Mouse (Mus musculus) right cerebral cortex, postnatal 10 days (tissue): ENCODE data around the gene B2m.

Experiments
- DNase-seq, 2 experiments: peaks; one replicate each; pipeline ENCODE4 v3.0.0; 2021; ENCODE audit warnings: low spot score in 2 of 2

B2m gene

GRCm38 (mm10) chr2:122149716-122150115 is 2.2 kb downstream of the B2m start:
- DNase-seq = no peak

DNA sequence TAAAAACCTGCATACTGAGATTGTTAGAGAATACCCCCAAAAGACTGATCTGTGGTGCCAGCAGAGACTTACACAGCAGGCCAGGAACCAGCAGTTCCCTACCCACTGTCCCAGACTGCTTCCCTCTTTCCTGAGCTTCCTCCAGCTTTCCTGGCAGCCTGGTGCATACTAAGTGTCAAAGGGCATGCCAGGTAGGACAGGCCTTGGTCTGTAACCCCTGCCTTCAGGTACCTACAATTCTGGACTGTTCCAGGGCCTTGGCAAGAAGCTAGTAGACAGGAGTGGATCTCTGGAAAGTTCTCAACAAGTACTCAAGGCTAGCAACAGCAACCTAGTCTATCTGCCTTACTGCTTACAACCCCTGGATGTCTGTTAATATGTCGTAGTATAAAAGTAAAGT is 3.7 kb downstream of the B2m start:
- no peak for DNase-seq

GRCm38 (mm10) chr2:122152850-122153249 is 5.4 kb downstream of the B2m start:
- no peak for DNase-seq

DNA sequence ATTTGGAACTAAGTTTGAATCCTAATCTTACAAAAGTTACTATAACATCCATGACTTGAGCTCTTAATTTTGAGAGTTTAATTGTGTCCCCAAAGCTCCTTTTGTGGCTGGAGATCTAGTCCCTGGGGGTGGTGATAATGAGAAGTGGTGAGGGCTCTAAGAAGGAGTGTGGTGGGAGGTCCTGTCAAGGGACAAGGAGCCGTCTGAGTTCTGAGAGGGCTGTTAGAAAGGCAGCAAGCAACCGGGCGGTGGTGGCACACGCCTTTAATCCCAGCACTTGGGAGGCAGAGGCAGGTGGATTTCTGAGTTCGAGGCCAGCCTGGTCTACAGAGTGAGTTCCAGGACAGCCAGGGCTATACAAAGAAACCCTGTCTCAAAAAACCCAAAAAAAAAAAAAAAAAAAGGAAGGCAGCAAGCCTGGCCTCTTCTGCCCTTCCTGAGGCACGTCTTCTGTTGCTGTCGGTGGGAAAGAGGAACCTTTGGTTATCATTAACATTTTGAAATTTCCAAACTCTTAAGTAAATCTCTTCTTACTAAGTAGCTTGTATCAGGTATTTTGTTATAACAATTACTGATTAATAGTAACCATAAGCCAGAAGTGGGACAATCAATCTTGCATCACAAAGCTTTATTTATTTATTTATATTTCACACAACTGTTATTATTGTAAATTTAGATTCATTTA is 6.3 kb downstream of the B2m start:
- DNase-seq = no peak

DNA sequence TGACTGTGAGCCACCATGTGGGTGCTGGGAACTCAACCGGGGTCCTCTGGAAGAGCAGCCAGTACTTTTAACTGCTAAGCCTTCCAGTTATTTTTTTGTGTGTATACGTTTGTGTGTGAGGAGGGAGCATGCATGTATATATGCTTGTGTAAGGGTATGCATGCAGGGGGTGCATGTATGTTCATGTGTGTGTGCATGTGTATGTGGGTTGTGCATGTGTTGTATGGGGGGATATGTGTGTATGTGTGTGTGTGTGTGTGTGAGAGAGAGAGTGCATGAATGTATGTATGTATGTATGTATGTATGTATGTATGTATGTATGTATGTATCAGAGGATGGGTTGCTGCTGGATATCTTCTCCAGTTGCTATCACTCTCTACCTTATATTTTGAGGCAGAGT is 7.0 kb downstream of the B2m start:
- no peak for DNase-seq

DNA sequence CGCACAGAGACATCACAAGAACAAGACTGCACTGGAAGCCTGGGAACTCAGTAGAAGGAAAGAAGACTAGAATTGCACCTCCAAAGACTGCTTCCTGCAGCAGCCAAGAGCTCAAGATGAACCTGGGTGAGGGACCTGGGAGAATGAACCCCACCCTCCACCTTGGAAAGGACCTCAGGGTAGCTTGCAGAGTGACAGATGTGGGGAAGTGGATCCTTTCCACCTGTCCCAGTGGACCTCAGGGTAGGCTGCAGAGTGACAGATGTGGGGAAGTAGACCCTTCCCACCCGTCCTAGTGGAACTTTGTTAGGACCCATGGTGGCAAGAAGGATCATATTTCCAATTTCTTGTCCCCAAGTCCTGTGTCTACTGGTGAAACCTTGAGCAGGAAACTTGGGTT is 7.8 kb downstream of the B2m start:
- no peak for DNase-seq

- DNase-seq = no peak
These were observed 8.7 kb downstream of the B2m start for GRCm38 (mm10) chr2:122156051-122156700.

GRCm38 (mm10) chr2:122157561-122157960 is 10.1 kb downstream of the B2m start:
- no peak for DNase-seq

- no peak for DNase-seq
These were observed 10.9 kb downstream of the B2m start for GRCm38 (mm10) chr2:122158362-122158802.

DNA sequence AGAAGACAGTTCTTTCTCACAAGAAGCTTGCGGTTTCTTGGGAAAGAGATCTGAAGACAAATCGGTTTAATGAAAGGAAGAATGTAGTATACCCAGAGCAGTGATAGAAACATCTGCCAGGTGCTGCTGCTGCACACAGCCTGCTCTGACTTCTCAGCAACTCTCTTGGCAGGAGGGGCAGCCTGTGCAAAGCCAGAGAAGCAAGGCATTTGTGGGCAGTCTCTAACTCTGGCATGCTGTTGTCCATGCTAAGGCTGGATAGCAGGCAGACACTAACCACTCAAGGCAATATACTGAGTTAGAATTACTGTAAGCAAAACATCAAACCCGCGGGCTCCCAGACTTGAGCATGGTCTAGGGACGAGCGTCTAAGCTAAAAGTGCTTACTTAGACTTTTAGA is 12.2 kb downstream of the B2m start:
- no peak for DNase-seq

DNA sequence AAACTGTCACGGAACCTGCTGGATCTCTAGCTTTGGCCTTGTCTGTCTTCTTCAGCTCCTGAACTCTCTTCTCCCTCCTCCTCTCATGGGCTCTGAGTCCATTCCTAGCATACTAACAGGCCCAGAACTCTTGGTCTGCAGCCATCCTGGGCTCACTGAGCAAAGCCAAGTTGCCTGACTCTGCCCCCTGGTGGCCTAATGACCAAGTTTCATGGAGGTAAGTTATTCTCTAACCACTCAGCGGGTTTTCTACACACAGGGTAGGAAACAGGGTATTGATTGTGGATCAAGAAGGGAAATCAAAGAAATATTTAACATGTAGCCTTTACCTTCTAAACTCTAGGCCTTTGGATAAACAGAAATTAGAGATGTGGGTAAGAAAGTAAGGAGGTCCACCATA is 13.2 kb downstream of the B2m start, which contains the start of gene Trim69:
Trim69 (plus strand) TSS at position 21 of the 400 bp plus-strand sequence.
- DNase-seq = peak; percentile 71 to 82

GRCm38 (mm10) chr2:122161542-122161941 is 14.1 kb downstream of the B2m start:
- no peak for DNase-seq

GRCm38 (mm10) chr2:122162529-122162928 is 15.0 kb downstream of the B2m start:
- DNase-seq = no peak

DNA sequence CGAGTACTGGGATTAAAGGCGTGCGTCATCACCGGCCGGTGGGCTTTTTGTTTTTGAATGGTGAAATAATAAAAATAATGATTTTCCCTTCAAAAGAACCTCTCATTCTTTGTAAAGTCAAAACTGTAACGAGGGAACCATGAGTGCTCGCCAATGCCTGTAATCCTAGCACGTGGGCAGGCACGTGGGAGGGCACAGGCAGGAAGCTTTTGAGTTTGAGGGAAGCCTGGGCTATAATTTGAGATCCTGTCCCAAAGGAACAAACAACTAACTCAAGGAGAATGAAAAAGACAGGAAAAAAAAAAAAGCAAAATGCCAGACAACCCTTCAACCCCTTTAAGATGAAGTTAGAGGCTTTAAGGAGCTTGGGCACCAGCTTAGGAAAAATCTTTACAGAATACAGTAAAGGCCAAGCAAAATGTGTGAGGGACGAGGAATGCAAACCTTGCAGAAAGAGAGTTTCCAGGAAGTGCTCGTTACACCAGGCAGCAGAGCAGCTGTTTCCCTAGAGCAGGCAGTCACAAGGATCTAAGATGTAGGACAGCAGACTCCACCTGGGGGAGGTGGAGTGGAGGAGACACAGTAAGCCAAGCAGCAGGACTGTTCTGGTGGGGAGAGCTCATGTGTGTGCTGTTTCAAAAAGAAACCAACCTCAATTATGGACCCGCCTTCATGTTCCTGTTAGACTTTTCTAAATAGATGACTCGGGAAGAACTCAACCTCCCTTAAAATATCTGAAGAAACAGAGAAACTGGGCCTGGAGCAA is 16.1 kb downstream of the B2m start:
- no peak for DNase-seq

- DNase-seq = no peak
These were observed 16.8 kb downstream of the B2m start for GRCm38 (mm10) chr2:122164293-122164692.

DNA sequence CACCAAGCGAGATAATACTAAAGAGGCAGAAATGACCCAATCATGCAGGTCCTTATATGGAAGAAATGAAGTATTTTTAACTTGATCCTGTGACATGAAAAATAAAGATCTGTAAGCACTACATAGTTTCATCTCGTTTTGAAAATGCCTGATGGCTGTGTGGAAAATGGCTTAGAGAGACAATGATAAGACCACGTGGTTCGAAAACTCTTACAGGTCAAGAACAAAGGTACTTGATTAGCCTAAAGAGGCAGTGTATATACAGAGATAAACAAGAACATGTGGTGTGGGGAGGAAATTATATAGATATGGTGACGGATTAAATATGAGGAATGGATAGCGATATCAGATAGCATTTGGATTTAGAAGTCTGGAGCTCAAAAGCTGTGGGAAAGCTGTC is 23.8 kb downstream of the B2m start:
- DNase-seq = no peak

- peak; percentile 40 to 58 for DNase-seq
These were observed 24.7 kb downstream of the B2m start for GRCm38 (mm10) chr2:122172188-122172587.

DNA sequence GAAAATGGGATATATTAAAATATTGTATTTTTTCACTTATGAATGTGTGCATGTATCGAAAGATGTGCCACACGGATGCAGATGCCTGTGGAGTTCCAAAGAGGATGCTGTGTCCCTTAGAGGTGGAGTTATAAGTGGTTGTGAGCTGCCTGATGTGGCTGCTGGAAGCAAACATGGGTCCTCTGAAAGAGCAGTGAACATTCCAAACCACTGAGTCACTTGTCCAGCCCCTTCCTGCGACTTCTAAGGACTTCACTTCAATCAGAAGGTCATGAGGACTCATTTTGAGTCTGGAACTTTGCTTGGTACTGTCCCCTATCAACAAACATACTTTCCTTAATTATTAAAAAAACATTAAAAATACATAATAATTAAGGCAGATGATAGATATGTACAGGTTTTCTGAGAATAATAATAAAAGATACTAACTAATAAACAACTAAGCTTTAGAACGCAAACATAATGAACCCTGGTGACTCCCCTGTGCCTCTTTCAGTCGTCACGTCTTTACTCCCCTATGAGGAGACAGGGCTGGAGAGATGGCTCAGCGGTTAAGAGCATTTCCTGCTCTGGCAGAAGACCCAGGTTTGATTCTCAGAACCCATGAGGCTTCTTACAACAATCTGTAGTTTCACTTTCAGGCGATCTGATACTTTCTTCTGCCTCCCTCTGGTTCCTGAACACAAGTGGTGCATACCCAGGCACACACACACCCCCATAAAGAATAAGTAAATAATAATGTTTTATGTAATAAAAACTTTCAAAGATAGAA is 32.8 kb downstream of the B2m start:
- DNase-seq = no peak

DNA sequence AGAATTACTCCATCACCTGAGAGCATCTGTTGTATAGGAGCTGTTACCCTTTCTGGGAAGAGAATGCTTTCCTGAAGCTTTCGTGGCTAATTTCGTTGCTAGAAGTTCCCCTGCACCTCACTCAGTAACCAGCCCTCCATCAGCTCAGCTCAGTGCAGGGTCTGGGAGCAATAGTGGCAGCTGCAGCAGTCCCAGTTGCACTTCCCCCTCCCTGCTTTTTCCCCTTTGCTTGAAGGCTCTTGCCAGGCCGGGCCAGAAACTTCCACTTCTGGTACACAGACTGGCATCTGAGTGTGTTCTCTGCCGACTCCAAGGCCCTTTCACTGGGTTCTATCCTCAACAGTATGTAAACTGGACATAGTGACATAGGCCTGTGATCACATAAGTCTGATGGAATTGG is 37.6 kb downstream of the B2m start:
- no peak for DNase-seq

- DNase-seq = no peak
These were observed 38.6 kb downstream of the B2m start, which contains the start of the genes Patl2 and Terb2 for GRCm38 (mm10) chr2:122186106-122186505. Gene Patl2 (minus strand): TSS chr2:122186189. Gene Terb2 (plus strand): TSS chr2:122186272.

GRCm38 (mm10) chr2:122186751-122187150 is 39.3 kb downstream of the B2m start:
- no peak for DNase-seq

DNA sequence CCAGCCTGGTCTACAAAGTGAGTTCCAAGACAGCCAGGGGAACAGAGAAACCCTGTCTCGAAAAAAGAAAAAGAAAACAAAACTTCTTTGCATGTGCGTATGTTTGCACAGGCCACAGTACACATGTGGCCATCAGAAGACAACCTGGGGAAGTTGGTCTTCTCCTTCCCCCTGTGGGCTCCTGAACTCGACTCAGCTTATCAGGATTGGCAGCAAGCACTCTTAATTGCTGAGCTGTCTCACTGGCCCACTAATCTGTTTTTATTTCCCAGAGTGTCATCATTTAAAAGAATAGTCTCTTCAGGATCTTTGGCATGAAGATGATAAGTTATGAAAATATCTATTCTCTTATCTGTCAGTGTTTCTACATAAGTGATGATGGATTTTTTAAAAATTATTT is 44.4 kb downstream of the B2m start:
- no peak for DNase-seq
